Mouse (Mus musculus) c-Kit-positive CD71-negative TER-119-negative erythroid progenitor cells, embryonic 14.5 days (primary cell): ENCODE measurements around the gene Ampd3.

Experiments used
- DNase-seq: peaks from one replicate; pipeline ENCODE4 v3.0.0-alpha.2; 2013; ENCODE audit warnings: low read depth

Ampd3 gene

GRCm38 (mm10) chr7:110768001-110768400 lies at the start of gene Ampd3:
Gene Ampd3, plus strand, starts transcription at chr7:110768206.
- no peak for DNase-seq

- no peak for DNase-seq
Observed at GRCm38 (mm10) chr7:110718505-110718904, 49.5 kb upstream of the Ampd3 start.

- no peak for DNase-seq
Observed at GRCm38 (mm10) chr7:110719857-110720256, 48.1 kb upstream of the Ampd3 start.

- no peak for DNase-seq
Observed at GRCm38 (mm10) chr7:110722183-110722582, 45.8 kb upstream of the Ampd3 start.

GRCm38 (mm10) chr7:110727049-110727448 lies 41.0 kb upstream of the Ampd3 start:
- peak; percentile 47 for DNase-seq

GRCm38 (mm10) chr7:110728876-110729275 lies 39.1 kb upstream of the Ampd3 start:
- DNase-seq: peak; percentile 14

GRCm38 (mm10) chr7:110729295-110729694 lies 38.7 kb upstream of the Ampd3 start:
- DNase-seq: no peak

- DNase-seq: no peak
Observed at GRCm38 (mm10) chr7:110731091-110731967, 36.7 kb upstream of the Ampd3 start.

- DNase-seq: no peak
Observed at GRCm38 (mm10) chr7:110732001-110732632, 35.9 kb upstream of the Ampd3 start.

- DNase-seq: no peak
Observed at GRCm38 (mm10) chr7:110736914-110737313, 31.1 kb upstream of the Ampd3 start.

GRCm38 (mm10) chr7:110739764-110740163 lies 28.2 kb upstream of the Ampd3 start:
- DNase-seq: no peak

- DNase-seq: no peak
Observed at GRCm38 (mm10) chr7:110740188-110740587, 27.8 kb upstream of the Ampd3 start.

- DNase-seq: no peak
Observed at GRCm38 (mm10) chr7:110742022-110742421, 26.0 kb upstream of the Ampd3 start.

- no peak for DNase-seq
Observed at GRCm38 (mm10) chr7:110746087-110746562, 21.9 kb upstream of the Ampd3 start.

- no peak for DNase-seq
Observed at GRCm38 (mm10) chr7:110746809-110747208, 21.2 kb upstream of the Ampd3 start.

GRCm38 (mm10) chr7:110750834-110751233 lies 17.2 kb upstream of the Ampd3 start:
- DNase-seq: no peak

- no peak for DNase-seq
Observed at GRCm38 (mm10) chr7:110751634-110752033, 16.4 kb upstream of the Ampd3 start.

- no peak for DNase-seq
Observed at GRCm38 (mm10) chr7:110753310-110753709, 14.7 kb upstream of the Ampd3 start.

GRCm38 (mm10) chr7:110753926-110754330 lies 14.1 kb upstream of the Ampd3 start:
- DNase-seq: no peak

GRCm38 (mm10) chr7:110756440-110756839 lies 11.6 kb upstream of the Ampd3 start:
- no peak for DNase-seq

GRCm38 (mm10) chr7:110762605-110763180 lies 5.3 kb upstream of the Ampd3 start:
- DNase-seq: no peak

- no peak for DNase-seq
Observed at GRCm38 (mm10) chr7:110768451-110769064, 552 bp downstream of the Ampd3 start.
